Mouse (Mus musculus) small intestine, adult 2 months (tissue): ENCODE measurements around the gene Ipcef1.

ENCODE experiments used
- CTCF ChIP-seq: fragments of 200-500 bp; IDR thresholded peaks from 2 replicates; pipeline ENCODE4 v1.5.1; 2012; ENCODE audit warnings: low read depth, mild to moderate bottlenecking, control low read depth, inconsistent platforms, low read length, moderate library complexity, mixed read lengths; ENCODE audit not compliant: insufficient replicate concordance, insufficient read length; ENCODE audit errors: extremely low read depth
- POLR2A ChIP-seq: fragments of 200-500 bp; IDR thresholded peaks from 2 replicates; pipeline ENCODE4 v1.6.1; 2012; ENCODE audit warnings: low read depth, mild to moderate bottlenecking, control low read depth, inconsistent platforms, low read length, moderate library complexity

DNA sequence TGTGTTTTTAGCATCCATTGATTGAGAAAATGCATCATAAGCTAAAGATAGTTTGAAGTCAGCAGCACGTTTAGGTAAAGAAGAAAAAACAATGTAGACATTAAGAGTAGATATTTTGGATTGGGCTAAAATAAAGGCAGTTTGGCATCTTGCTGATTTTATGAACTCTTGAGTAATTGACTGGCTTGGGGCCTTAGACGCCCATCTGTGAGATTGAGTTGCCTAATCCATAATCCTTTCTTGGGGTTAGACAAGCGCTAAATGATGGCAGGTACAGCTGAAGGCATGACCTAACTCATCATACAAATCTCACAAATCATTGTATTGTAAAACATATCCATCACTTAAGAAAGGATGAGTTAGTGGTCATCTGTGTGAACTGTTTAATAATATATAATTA is 52.9 kb downstream of the Ipcef1 start:
- TF ChIP-seq CTCF: no peak
- TF ChIP-seq POLR2A: no peak
